Mouse (Mus musculus) layer of hippocampus, adult 8-10 months (tissue): ENCODE results near the gene Cpa1. TPM values are rescaled to one million over a fixed set of nuclear protein-coding genes. Genes with fewer than 3 reads are reported as not detected.

Experiments used
- DNase-seq, 2 experiments: peaks; one replicate each; pipeline ENCODE4 v3.0.0; 2022; ENCODE audit warnings: low spot score in 2 of 2
- total RNA-seq, 4 experiments: library from RNA; stranded (reverse); gene quantifications; 2 replicates each; pipeline ENCODE4 v1.2.4; 2022

The Cpa1 gene
- total RNA-seq, 4 experiments from 2014 or later = not detected

DNA sequence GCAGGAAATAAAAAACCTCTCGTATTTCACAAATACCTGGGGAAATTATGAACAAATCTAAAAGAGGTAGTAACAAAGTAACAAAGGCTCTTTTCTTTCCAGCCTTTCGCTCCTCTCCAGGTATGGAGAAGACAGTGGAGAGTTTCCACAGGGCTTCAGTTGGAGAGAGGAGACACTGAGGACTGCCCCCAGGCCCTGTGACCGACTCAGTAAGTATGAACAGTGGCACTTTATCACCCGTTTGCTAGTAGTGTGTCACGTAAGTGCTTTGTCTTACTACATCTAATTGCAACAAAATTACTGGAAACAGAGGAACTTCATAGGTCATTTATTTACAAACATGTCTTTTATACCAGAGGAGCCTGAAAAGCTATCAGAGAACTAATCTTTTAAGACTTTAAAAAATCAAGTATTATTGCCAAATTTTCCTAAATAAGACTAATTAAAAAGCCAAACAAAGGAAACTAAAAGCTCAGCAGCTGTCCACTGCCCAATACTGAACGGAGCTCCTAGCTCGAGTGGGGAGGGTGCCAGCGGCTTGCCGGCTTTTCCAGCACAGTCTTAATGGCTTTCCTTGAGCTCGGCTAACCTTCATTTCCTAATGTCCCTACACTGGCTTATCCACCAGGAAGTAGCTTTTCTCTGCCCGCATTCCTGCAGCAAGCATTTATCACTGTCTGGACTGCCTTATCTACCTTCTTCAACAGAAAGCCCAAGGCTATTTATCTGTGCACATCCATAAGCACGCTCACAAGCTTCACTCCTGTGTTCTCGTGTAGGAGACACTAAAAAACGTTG, 34.9 kb downstream of the Cpa1 start:
- DNase-seq = no peak

DNA sequence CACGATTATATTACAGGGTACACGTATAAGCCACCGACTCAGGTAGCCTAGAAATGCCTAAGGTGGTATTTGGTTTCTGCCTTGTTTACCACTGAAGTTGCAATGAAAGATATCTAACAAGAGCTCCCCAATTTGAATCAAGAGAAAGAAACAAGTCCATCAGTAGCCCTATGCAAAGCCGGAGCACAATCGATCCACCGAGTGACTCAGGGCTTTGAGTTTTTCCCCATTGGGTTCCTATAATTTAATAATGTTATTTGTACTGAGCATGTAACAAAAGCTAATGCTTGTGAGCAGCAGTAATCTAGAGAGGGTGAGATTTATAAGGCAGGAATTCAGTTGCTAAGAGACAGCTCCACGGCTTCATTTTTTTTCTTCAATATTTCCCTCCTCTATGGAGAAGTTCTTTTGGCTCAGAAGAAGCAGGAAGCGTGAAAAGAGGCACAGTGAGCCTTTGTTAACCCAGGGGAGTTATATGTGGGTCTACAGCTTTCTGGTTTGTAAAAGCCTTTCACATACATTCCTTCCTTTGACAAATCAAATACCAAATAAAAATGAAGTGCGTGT, 35.8 kb downstream of the Cpa1 start:
- DNase-seq = no peak

DNA sequence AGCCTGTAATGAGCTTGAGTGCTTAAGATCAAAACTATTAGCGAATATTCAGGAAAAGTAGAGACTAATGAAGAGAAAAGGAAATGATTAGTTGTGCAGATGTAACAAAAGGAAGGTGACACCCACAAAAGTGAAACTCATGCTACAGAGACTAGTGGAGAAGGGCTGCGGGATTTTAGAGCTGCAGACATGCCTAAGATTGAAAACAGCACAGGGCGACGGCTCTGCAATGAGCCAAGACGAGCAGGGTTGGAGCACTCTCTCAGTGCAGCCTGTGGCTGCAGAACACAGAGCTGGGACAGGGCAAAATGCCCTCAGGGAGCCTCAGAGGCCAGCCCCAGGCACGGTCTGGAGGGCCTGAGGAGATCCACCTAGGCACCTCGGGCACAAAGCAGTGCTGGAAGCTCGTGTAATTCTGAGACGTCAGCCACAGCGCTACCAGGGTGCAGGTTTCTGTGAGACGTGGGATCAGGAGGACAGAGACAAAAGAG, 36.3 kb downstream of the Cpa1 start:
- no peak for DNase-seq

DNA sequence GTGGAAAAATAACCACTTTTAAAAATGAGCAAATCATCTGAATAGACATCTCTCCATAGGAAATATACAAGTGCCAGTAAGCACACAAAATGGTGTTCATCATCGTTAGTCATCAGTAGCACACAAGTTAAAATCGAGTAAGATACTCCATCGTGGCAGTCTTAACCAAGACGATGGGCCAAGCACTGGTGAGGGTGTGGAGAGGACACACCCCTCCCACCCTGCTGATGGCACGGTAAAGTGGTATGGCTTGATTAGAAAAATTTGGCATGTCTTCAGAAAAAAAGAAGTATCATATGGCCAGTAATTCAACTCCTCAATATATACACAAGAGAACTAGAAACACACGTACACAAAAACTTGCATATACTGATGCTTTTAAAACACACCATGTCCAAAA, 37.5 kb downstream of the Cpa1 start:
- DNase-seq = no peak

DNA sequence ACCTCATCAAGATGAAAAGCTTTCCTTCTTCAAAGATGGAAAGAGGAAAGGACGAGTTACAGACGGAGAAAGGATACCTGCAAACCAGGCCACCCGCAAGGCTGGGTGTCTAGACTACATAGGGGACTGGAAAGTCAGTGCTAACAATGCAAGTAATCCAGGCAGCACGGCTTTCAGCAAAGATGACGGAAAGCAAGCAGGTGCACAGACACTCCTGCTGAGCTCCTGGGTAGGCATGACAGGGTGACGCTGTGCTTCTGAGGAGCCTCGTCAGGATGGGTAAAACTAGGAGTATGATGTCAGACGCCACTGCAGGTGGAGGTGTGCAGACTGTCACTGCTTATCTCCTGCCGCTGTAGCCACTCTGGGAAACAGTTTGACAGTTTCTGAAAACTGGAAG, 38.6 kb downstream of the Cpa1 start:
- no peak for DNase-seq

DNA sequence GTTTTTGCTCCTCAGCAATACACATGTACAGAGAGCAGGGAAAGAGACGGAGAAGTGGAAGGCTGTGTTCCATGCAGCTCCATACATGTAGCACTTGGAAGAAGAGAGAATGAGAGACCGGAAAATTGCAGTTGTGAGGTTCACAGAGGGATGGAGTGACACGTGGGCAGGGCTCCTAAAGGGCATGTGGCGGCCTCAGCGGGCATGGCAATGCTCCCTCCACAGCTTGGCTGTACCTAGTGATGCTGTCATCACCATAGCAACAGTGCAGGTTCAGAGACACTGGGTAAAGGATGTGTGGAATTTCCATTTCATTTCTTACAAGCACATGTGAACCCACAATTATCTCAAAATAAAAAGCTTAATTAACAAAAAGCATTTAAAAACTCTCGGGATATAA, 39.5 kb downstream of the Cpa1 start:
- DNase-seq = no peak

DNA sequence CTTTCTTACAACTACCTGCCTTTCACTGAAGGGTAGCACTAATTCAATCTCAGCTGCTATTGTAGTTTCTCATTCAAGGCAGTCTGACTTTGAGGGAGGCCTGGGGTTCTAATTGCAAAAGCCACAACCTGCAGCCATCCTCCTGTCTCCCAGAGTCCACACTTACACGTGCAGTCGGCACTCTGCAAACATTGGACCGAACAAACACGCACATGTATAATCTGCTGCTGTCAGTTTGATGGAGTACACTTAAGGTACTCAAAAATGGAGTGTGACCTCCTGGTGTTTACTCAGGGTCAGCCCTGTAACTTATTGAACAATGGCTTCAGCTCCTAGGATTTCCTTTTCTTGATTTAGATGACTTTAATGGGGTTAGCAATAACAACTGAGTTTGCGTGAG, 40.5 kb downstream of the Cpa1 start:
- no peak for DNase-seq

DNA sequence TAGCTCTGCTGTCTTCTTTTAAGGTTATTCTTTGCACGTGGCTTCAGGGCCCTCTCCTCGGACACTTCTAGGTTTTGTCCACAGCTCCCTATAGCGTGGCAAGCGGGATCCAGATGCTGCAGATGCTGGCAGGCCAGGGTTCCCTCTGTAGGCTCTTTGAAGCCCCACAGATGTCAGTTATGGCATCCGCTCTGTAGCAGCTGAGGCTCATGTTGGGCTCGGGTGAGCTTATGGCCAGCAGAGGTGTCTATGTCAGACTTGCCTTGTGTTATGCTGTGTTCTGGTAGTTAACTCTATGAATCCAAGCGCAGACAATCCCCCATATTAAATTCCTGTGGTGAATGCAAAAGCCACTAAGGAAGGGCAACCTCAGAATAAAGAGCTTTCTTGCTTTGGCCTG, 41.4 kb downstream of the Cpa1 start:
- DNase-seq = no peak

DNA sequence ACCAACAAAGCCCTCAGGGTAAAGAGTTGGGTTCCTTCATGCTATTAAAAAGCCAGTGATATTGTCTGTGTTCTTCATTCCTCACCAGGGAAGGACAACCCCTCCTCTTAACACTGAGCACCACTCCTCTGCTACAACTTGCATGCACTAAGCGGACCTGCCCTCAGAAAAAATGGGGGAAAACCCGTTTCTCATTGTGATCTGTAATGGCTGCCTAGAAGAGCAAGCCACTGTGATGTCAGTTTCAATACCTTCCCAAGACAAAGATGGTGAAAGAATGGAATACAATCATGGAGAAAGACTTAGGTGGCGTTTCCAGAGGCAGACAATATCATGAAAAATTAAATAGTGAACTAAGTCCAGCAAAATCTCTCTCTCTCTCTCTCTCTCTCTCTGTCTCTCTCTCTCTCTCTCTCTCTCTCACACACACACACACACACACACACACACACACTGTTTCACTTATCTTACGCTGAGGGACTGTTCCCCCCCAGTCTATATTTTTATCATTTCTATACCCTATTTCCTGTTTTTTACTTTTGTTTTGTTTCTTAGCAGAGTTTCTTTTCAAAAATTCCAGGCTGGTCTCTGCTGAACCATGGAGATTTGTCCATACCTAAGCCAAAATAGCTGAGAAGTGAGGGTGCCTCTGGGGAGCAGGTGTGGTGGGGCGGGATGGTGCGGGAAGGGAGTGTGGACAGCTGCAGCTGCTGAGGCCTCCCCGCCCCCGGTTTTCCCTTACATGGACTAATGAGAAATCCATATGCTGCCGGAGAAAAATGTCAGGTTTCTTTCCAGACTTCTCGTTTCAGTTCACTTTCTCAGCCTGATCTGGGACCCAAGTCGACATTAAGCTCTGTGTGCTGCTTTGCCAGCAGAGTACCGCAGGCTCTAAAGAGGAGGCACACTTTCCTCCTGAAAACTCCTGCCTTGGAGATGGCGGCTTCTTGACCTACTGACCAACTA, 43.2 kb downstream of the Cpa1 start:
- no peak for DNase-seq

DNA sequence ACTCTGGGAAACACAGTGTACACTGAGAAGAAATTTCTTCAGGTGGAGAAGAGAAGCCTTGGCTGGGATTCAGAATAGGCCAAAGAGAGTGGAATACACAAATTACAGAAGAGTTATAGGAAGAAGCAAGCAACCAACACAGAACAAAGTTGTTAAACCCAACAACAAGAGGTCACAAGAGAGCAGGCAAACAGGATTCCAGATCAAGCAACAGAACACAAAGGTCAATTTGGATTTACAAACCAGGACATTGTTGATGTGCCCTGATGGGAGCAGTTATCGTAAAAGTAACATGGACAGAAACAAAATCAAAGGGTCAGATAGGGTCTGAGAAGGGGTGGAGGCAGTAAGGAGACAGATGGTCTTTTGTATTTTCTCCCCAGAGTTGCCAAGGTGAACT, 45.6 kb downstream of the Cpa1 start:
- no peak for DNase-seq

DNA sequence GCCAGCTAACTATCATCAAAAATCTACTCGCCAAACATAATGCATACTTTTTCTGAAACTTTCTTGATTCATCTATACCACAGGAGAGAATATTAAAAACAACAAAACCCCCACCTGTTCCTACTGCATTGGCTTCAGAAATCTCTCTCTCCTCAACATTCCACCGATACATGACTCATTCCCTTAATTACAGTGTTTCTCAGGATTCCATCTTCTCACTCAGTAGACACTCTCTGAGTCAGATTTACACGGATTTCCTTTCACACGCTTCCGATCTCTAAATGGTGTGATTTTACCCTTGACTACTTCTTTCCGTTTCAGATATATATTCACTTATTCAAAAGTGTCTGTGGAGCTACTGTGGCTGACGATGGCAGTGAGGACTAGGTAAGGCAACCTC, 48.2 kb downstream of the Cpa1 start:
- DNase-seq = no peak

DNA sequence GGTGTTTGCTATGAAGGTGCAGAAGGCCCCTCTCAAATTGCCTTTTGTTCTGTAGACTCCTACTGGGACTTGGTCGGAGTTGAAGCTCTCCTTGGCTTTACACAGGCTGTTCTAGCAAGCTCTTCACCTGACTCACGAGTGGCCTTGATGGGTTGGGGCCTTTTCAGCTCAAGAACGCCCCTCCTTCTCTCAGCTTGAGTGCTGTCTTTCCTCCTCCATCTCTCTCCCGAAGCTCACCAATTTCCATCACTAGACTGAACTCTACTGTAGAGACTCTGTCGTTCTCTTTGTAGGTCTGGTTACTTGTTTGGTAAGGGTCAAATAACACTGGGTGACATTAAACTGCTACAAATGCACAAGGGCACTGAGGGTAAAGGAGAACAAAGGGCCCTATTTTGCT, 53.8 kb downstream of the Cpa1 start:
- DNase-seq = no peak

DNA sequence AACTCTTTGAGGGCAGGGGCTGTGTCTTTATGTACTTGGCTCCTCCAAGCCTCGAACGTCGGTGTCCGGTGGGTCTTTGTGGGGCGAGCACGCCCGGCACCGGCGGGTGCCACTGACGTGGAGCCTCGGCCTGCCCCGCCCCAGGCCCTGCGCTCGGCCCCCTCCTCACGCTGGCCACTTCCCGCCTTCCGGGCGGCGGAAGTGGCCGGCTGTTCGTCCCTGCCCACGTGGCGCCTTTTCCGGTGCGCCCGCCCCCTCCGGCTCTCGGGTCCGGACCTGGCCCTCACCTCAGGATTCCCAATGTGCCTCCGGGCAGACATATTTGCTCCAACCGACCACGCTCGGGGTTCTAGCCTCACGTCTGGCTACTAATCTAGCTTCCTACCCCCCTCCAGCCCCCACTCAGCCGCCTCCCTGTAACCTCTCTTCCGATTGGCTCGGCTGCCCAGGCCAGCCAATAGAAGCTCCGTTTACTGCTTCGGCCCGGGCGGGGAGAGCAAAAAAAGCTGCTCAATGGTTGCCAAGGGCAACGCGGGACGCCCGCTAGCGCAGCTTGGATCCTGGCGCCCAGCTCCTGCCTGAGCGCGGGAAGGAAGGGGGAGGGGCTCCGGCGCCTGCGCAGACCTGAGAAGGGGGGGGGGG, 54.5 kb downstream of the Cpa1 start, which contains the start of gene Cep41:
Cep41 (minus strand) TSS at position 400 of the 642 bp plus-strand sequence.
- DNase-seq = peak; percentile 96 to 98

DNA sequence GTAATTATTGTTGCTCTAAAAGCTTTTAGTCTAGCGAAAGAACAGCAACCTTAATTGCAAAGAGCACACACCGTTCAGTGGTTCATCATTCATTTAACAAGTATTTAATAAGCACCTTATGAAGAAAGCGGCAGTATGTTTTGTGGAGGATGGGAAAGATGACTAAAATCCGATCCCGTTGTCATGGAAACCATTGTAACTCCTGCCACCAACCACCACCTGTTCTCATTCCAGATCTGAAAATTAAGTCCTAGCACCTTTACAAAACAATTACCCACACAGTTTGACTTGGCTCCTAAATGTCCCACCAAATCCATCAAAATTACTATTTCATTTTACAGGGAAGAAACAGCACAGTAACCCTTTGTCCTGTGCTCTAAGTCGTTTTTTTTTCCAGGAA, 55.2 kb downstream of the Cpa1 start:
- peak; percentile 49 to 51 for DNase-seq

Other genes starting within 250 kb of the Cpa1 start
- gene Zc3hc1, start 248.2 kb upstream of the Cpa1 start, total RNA-seq = 10 to 100 TPM; 24.3 to 32.8 (median 27.7) TPM
- gene Klhdc10, start 237.3 kb upstream of the Cpa1 start, total RNA-seq = 10 to 100 TPM; 82.8 to 88.4 (median 85.4) TPM
- 10 to 100 TPM; 21.4 to 25.7 (median 24.1) TPM for gene Tmem209, start 129.4 kb upstream of the Cpa1 start, total RNA-seq
- 1 to 10 TPM in 3 of 4 experiments, under 1 TPM in 1; 0.39 to 1.5 (median 1.1) TPM for gene Ssmem1, start 129.4 kb upstream of the Cpa1 start, total RNA-seq
- 1 to 10 TPM; 1.4 to 2.5 (median 1.9) TPM for gene Cpa2, start 97.6 kb upstream of the Cpa1 start, total RNA-seq
- gene Cpa4, start 70.8 kb upstream of the Cpa1 start, total RNA-seq = under 1 TPM in 2 of 4 experiments, not detected in 2; 0.13 to 0.16 TPM
- gene Cpa5, start 28.2 kb upstream of the Cpa1 start, total RNA-seq = not detected
- 1 to 10 TPM; 5.2 to 8.1 (median 6.7) TPM for gene Cep41, start 54.5 kb downstream of the Cpa1 start, total RNA-seq
- 10 to 100 TPM; 43.1 to 65.9 (median 50.6) TPM for gene Mest, start 84.3 kb downstream of the Cpa1 start, total RNA-seq